21 mouse cellular contexts compared by ENCODE assay signal in the genomic region with DNA sequence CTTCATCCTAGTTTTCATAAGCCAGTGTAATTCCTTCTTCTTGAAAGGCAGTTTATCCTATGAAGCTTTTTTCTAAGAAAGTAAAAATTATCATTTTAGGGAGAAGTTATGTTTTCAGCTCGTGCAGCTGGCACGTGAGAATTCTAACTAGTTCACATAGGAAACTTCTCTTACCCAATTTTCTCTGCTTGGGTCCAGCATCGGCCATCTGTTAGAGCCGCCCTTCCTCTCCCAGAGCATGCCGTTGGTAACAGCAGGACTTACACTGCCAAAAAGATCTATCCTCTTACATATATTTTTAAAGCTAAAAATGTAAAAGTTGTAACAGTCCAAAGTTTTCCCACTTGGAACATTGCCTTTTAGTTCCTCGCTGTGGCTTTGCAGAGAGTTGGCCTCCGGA. TPM values are rescaled to one million over a fixed set of nuclear protein-coding genes. Genes with fewer than 3 reads are reported as not detected.
DNase-seq lines count a peak whose midpoint lies in the region; ATAC-seq and TF ChIP-seq lines count a peak whose summit lies in the region.
"Had no signal": no experiment of that assay in that cellular context is flagged by ENCODE, and none has a peak within 500 bp of the region (broad histone marks: within the 10 kb centered on the region; RNA-seq: fewer than 3 reads in every experiment).

No protein-coding gene starts in this region.

- no peak overlapping the region for H3K4me2 ChIP-seq in lung, postnatal 0 days (replicated peaks; ENCODE audit: low read depth, low read length)
- H3K4me2 ChIP-seq in liver, embryonic 16.5 days (ENCODE audit: low read depth, low read length), result peak overlapping the region; percentile 54
- H3K4me2 ChIP-seq: midbrain, embryonic 11.5 days had no signal

- no peak for TF ChIP-seq CTCF in lung, postnatal 0 days (IDR thresholded peaks at IDR 0.05)
- TF ChIP-seq CTCF in lung, adult 2 months (IDR thresholded peaks at IDR 0.05; ENCODE audit: insufficient read depth, low read length), result no peak

- H3K4me3 ChIP-seq in lung, postnatal 0 days (ENCODE audit: low read depth, low read length), result no peak overlapping the region
- H3K4me3 ChIP-seq in lung, adult 2 months (replicated peaks; ENCODE audit: extremely low read depth, low read depth, low read length), result no peak overlapping the region
- 0 out of 2 replicates have a peak overlapping the region, but pooled peaks have one; percentile 8 for H3K4me3 ChIP-seq in liver, embryonic 16.5 days (ENCODE audit: low read depth, low read length)
- H3K4me3 ChIP-seq: heart, embryonic 12.5 days; layer of hippocampus, adult 2 months; limb, embryonic 10.5 days had no signal

- no peak overlapping the region for H3K9ac ChIP-seq in lung, postnatal 0 days (replicated peaks; ENCODE audit: low read depth)
- H3K9ac ChIP-seq in liver, embryonic 16.5 days (ENCODE audit: low read depth, low read length), result peak overlapping the region; percentile 35
- H3K9ac ChIP-seq: heart, embryonic 12.5 days had no signal

- no peak for TF ChIP-seq POLR2A in lung, adult 2 months (IDR thresholded peaks at IDR 0.05; ENCODE audit: borderline replicate concordance, extremely low read depth, low read depth, low read length)

- no peak for DNase-seq in frontal cortex, postnatal 14 days (ENCODE audit: low spot score in 2 of 2)
- peak; percentile 22 for DNase-seq in lung, postnatal 0 days (ENCODE audit: low spot score)
- no peak for DNase-seq in lung, adult 2 months
- DNase-seq in brain, adult 2 months (ENCODE audit: low read depth, low spot score), result peak; percentile 23
- no peak for DNase-seq in thymus, postnatal 36 days
- DNase-seq: adrenal gland, adult 8-10 months; cerebellum, adult 11-12 months; cerebellum, postnatal 36 days; gastrocnemius, postnatal 25 days; heart, postnatal 36 days; kidney, adult 11 months; lung, postnatal 36 days; thymus, postnatal 14 days had no signal

- no peak overlapping the region for H3K27ac ChIP-seq in lung, postnatal 0 days (ENCODE audit: low read length)
- H3K27ac ChIP-seq in liver, embryonic 16.5 days (ENCODE audit: low read length), result peak overlapping the region; percentile 97
- H3K27ac ChIP-seq: kidney, postnatal 0 days; layer of hippocampus, adult 2 months had no signal

- H3K36me3 ChIP-seq in lung, postnatal 0 days (ENCODE audit: insufficient read depth, low read length), result peaks cover 13% of the 10 kb centered on the region; the same call in 1 of the 2 replicates
- H3K36me3 ChIP-seq in liver, embryonic 16.5 days (ENCODE audit: control insufficient read depth, insufficient read depth), result no peaks in the 10 kb centered on the region

- peak; percentile 55; the same call in 1 of the 2 replicates for ATAC-seq in frontal cortex, adult (ENCODE audit: low TSS enrichment)
- ATAC-seq in lung, postnatal 0 days, result peak; percentile 30; the same call in 1 of the 2 replicates
- ATAC-seq in liver, embryonic 16.5 days (ENCODE audit: low read depth), result no peak
- ATAC-seq: hindbrain, embryonic 16.5 days had no signal

- H3K27me3 ChIP-seq in lung, postnatal 0 days (replicated peaks; ENCODE audit: insufficient read depth, low read length), result no peaks in the 10 kb centered on the region
- H3K27me3 ChIP-seq in liver, embryonic 16.5 days (ENCODE audit: control insufficient read depth, insufficient read depth, low read depth, low read length), result no peaks in the 10 kb centered on the region
- H3K27me3 ChIP-seq: heart, embryonic 12.5 days had no signal

- H3K9me3 ChIP-seq in lung, postnatal 0 days (ENCODE audit: low read length), result no peaks in the 10 kb centered on the region
- H3K9me3 ChIP-seq in liver, embryonic 16.5 days (replicated peaks; ENCODE audit: control insufficient read depth, low read length), result no peaks in the 10 kb centered on the region
- H3K9me3 ChIP-seq: heart, embryonic 12.5 days; limb, embryonic 10.5 days had no signal

- no peaks in the 10 kb centered on the region for H3K4me1 ChIP-seq in lung, postnatal 0 days (ENCODE audit: insufficient read depth, low read depth, low read length)
- 0 out of 2 replicates have a peak, but pooled peaks cover 3% of the 10 kb centered on the region for H3K4me1 ChIP-seq in lung, adult 2 months (ENCODE audit: control insufficient read depth, insufficient read depth, low read length)
- H3K4me1 ChIP-seq in liver, embryonic 16.5 days (ENCODE audit: control insufficient read depth, low read depth, low read length), result peaks cover 32% of the 10 kb centered on the region

- TF ChIP-seq EP300 in lung, postnatal 0 days (IDR thresholded peaks at IDR 0.05), result no peak

- WGBS in lung, postnatal 0 days, result 63% methylated on average over 7 of the region's 7 CpGs
- WGBS in lung, adult 2 months, result 78% methylated on average over 7 of the region's 7 CpGs
- 60% methylated on average over 7 of the region's 7 CpGs for WGBS in liver, embryonic 16.5 days (ENCODE audit: insufficient replicate concordance)

RNA-seq across cellular contexts. Expression of gene Rps3a1, which starts 33.4 kb away (rescaled TPM):
- 946 and 953 TPM in 2 replicates for polyA plus RNA-seq in lung, postnatal 0 days (2015; fragmentation: Nextera tagmentation; extraction: Ambion mirVana)
- 134 and 225 TPM in 2 replicates for polyA plus RNA-seq in lung, adult 2 months (2012; rRNA removed)
- 593 and 662 TPM in 2 replicates for polyA plus RNA-seq in liver, embryonic 16.5 days (2015; fragmentation: Nextera tagmentation; extraction: Ambion mirVana)

Comparison
In these comparisons a context has a peak if more than half of its experiments do, and no peak if none do; other contexts are left out.
1. DNase-seq: peak in lung, postnatal 0 days (single experiment) and brain, adult 2 months (single experiment); none in frontal cortex, postnatal 14 days (0 of 2), lung, adult 2 months (single experiment) and thymus, postnatal 36 days (0 of 2).